Mouse (Mus musculus) liver, postnatal 0 days (tissue): ENCODE measurements at regions not wholly inside any gene's neighbourhood (a gene's known extent, or its start where the extent isn't known, plus 50 kb on each side); places are given as distances from the start of the nearest gene placed in this dataset.

Source experiments
- CTCF ChIP-seq: sonication (generic); IDR thresholded peaks from 2 replicates; pipeline ENCODE4 v1.5.1; 2016; ENCODE audit warnings: antibody characterized with exemption, low read depth
- EP300 ChIP-seq: IDR thresholded peaks from 2 replicates; pipeline ENCODE4 v1.6.1; 2016; ENCODE audit warnings: antibody characterized with exemption, low read depth, mild to moderate bottlenecking

GRCm38 (mm10) chr13:107620210-107620609, 424.0 kb upstream of the Smim15 start:
- no peak for TF ChIP-seq CTCF
- TF ChIP-seq EP300 = no peak
